Mouse (Mus musculus) cerebellum, adult 2 months (tissue): ENCODE results near the gene Nfkbid. TPM values are rescaled to one million over a fixed set of nuclear protein-coding genes. Genes with fewer than 3 reads are reported as not detected.
A peak's percentile ranks its signal among the peaks of the same experiment; 100 is the strongest.

Experiments
- DNase-seq, 2 experiments: peaks; one replicate each; pipeline ENCODE4 v3.0.0; 2021
- H3K27ac ChIP-seq: fragments of 200-500 bp; 2 replicates; pipeline ENCODE4 v1.5.1; 2012; ENCODE audit warnings: low read length, control low read depth, inconsistent platforms; ENCODE audit not compliant: insufficient read depth
- H3K27me3 ChIP-seq: fragments of 200-500 bp; 2 replicates; pipeline ENCODE4 v1.6.1; 2012; ENCODE audit warnings: inconsistent platforms, mild to moderate bottlenecking, low read length, moderate library complexity; ENCODE audit not compliant: control insufficient read depth, insufficient read depth
- H3K4me1 ChIP-seq: fragments of 200-500 bp; 2 replicates; pipeline ENCODE4 v1.6.1; 2011; ENCODE audit warnings: low read length; ENCODE audit not compliant: control insufficient read depth, insufficient read depth
- H3K4me3 ChIP-seq: fragments of 200-500 bp; replicated peaks from 2 replicates; pipeline ENCODE3; 2011; ENCODE audit warnings: mild to moderate bottlenecking, low read depth, low read length, control low read depth; ENCODE audit not compliant: insufficient read depth
- CTCF ChIP-seq: fragments of 200-500 bp; IDR thresholded peaks from 2 replicates; pipeline ENCODE4 v1.5.1; 2011; ENCODE audit warnings: low read depth, mild to moderate bottlenecking, control low read depth, low read length, moderate library complexity, borderline replicate concordance; ENCODE audit not compliant: insufficient read depth
- POLR2A ChIP-seq: fragments of 200-500 bp; IDR thresholded peaks from 2 replicates; pipeline ENCODE4 v1.6.1; 2011; ENCODE audit warnings: low read length, control low read depth, borderline replicate concordance; ENCODE audit not compliant: insufficient read depth
- WGBS: fragments of 180-500 bp; shearing (Covaris S2); methylation state at CpG from one replicate; pipeline ENCODE4 v1.1.7; 2018; 5-methylcytosine and 5-hydroxymethylcytosine counted together
- polyA plus RNA-seq: library from polyadenylated mRNA; depleted of rRNA; stranded (reverse); fragments of >200 nt; gene quantifications from 2 replicates; pipeline ENCODE4 v1.2.3, GENCODE M21; 2012

Gene Nfkbid
- polyA plus RNA-seq, 1 experiment, result 5.1 TPM

DNA sequence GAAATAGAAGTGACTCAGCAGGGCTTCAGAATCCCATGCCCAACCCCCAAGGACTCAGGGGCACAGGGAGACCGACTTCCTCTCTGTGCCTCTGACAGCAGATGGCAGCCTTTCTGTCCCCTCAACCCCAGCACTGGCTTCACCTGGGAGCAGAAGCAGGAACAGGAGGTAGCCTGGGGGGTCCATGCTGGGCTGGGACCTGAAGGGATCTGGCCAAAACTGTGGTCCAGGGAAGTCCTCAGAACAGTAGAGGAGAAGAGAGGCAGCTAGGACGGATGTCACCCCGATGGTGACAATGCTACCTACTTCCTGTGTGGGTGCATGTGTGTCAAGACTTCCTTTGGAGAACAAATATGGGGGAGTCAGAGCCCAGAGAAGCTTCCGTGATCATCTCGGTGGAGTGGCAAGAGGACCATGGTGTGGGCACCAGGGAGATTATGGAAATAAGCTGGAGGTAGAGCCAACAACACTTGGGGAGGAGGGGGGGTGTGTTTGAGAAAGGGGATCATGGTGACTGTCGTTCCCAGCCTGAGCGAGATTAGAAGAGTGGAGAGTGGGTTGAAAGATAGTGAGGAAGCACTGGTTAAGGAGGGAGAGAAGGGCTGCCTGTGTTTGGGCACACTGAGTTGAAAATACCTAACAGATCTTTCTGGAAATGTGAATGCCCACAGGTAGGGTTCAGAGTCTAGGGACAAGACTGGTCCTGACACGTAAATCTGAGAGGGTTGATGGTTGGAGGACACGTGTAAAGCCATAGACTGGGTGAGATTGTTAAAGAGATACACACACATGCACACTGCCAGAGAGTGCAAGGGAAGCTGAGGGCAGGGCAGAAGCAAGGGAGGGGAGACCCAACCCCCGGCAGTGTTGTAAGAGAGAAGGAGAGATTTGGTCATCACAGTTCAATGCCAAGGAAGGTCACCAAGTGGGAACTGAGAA, 1.7 kb upstream of the Nfkbid start, which contains the start of gene Hcst:
TSS of gene Hcst (minus strand) at position 294 of the 939 bp plus-strand sequence.
- 66% methylated on average over 10 of the region's 10 CpGs for WGBS
- no peak for TF ChIP-seq CTCF
- TF ChIP-seq POLR2A, result no peak
- no peak within 1 kb of the TSS for H3K4me3 ChIP-seq

DNA sequence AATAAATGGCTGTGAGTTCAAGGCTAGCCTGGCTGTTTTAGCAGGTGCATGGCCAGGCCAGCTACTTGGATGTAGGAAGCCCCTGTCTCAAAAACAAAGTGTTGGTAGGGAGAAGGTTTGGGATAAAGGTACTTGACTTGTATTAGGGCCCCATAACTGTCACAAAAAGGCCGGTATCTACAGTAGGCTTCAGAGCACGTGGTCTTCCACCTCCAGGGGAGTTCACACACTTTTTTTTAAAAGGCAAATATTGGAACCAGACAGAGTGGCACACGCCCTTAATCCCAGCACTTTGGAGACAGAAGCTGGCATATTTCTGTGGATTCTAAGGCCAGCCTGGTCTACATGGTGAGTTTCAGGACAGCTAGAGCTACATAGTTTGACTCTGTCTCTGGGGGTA, 859 bp upstream of the Nfkbid start:
- Histone ChIP-seq H3K4me1 (peaks cover 7% of the 10 kb centered on the region; the same call in 1 of the 2 replicates), H3K27ac (no peak overlapping the region), H3K27me3 (no peaks in the 10 kb centered on the region), H3K4me3 (no peak overlapping the region)
- 89% methylated on average over 3 of the region's 3 CpGs for WGBS
- TF ChIP-seq POLR2A (no peak), CTCF (no peak)
- DNase-seq, result no peak

More for the DNA sequence above, 1.7 kb upstream of the Nfkbid start, which contains the start of gene Hcst:
- Histone ChIP-seq H3K27me3 (no peaks in the 10 kb centered on the region), H3K27ac (no peak within 1 kb of the TSS), H3K4me1 (peaks cover 7% of the 10 kb centered on the region; the same call in 1 of the 2 replicates)
- no peak for DNase-seq

DNA sequence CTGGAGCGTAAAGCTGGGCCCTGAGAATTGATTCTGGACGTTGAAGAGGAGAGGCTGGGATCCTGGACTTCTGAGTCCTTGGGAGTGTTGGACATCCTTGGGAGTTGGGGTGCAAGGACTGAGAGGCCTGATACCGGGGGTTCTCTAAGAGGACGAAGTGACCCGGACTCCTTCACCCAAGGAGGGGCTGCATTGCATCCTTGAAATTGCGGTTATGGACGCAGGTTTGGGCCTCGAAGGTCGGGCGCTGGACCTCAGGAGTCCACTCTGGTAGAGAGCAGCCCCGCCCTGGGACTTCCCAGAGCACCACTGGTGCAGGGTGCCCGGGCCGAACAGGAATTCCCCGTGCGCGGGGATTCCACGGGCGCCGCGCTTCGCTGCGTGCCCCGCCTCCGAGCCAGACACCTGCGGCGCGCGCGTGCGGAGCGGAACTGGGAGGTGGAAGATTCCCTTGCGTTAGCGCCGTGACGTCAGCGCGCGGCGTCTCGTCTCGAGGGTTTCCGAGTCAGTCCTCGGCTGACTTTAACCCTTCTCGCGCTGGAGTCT, 431 bp downstream of the Nfkbid start:
- H3K4me1 ChIP-seq, result peaks cover 7% of the 10 kb centered on the region; the same call in 1 of the 2 replicates
- under 1% methylated on average over 45 of the region's 45 CpGs for WGBS
- DNase-seq, result peak; percentile 95
- peak overlapping the region; percentile 95 for H3K4me3 ChIP-seq
- TF ChIP-seq POLR2A (peak; percentile 58), CTCF (no peak)
- peak overlapping the region; percentile 81 for H3K27ac ChIP-seq
- no peaks in the 10 kb centered on the region for H3K27me3 ChIP-seq

DNA sequence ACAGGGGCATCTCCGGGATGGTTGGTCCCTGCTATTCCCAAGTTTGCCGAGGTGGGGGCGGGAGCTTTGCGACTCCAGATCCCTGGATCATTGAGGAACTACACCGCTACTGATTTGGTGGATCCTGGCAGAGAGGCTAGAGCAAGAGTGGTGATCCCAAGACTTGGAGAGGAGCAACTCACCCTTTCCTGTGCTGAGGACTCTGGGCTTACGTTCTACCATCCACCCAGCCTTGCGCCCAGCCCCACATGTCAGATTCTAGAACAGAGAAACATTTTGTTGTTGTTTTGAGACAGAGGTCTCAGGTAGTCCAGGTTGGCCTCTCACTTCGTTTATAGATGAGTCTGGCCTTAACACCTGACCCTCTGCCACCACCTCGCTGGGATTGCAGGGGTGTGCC, 1.0 kb downstream of the Nfkbid start:
- 3% methylated on average over 9 of the region's 9 CpGs for WGBS
- H3K4me3 ChIP-seq, result peak overlapping the region; percentile 95
- H3K27ac ChIP-seq, result peak overlapping the region; percentile 81
- TF ChIP-seq CTCF (no peak), POLR2A (no peak)
- no peak for DNase-seq
- no peaks in the 10 kb centered on the region for H3K27me3 ChIP-seq
- peaks cover 7% of the 10 kb centered on the region; the same call in 1 of the 2 replicates for H3K4me1 ChIP-seq

DNA sequence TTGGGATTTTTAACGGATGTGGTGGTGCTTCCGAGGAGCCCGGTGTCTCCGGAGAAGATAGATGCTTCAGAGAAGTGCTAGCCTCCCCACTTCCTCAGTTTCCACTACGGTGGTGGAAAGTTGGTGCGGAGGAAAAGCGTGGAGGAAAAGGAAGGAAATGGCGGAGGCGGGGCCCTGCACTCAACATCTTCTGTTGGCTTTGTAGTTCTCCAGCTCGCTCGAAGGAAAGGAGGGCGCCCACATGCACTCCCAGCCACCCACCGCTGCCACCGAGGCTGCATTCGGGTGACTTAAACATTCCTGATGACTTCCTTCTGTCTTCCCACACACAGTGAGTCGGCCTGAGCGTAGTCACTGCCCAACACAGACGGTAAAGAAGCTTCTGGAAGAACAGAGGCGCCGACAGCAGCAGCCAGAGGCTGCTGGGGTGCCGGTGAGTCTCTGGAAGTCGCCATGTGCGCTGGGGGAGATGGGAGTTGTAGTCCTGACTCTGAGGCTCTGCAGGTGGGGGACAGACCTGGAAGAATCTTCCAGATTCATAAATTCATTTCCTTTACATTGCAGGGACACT, 1.6 kb downstream of the Nfkbid start:
- no peaks in the 10 kb centered on the region for H3K27me3 ChIP-seq
- DNase-seq, result peak; percentile 58 to 60
- peak overlapping the region; percentile 95 for H3K4me3 ChIP-seq
- H3K27ac ChIP-seq, result peak overlapping the region; percentile 81
- peaks cover 7% of the 10 kb centered on the region; the same call in 1 of the 2 replicates for H3K4me1 ChIP-seq
- WGBS, result 25% methylated on average over 23 of the region's 23 CpGs
- TF ChIP-seq CTCF (no peak), POLR2A (no peak)

DNA sequence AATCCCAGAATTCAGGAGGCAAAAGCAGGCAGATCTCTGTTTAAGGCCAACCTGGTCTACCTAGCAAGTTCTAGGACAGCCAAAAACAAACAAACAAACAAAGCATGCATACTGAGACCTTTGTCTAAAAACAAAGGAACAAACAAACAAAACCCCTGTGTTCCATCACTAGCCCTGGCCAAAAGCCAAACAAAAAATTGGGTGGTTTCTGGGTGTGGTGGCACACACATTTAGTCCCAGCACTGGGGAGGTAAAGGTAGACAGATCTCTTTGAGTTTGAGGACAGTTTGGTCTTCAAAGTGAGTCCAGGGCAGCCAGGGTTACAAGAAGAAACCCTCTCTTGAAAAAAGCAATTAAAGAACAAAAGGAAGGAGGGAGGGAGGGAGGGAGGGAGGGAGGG, 7.8 kb downstream of the Nfkbid start:
- no peak overlapping the region for H3K4me3 ChIP-seq
- no peaks in the 10 kb centered on the region for H3K27me3 ChIP-seq
- no peak for DNase-seq
- no peak overlapping the region for H3K27ac ChIP-seq
- peaks cover 6% of the 10 kb centered on the region; the same call in 1 of the 2 replicates for H3K4me1 ChIP-seq
- TF ChIP-seq POLR2A (no peak), CTCF (no peak)

DNA sequence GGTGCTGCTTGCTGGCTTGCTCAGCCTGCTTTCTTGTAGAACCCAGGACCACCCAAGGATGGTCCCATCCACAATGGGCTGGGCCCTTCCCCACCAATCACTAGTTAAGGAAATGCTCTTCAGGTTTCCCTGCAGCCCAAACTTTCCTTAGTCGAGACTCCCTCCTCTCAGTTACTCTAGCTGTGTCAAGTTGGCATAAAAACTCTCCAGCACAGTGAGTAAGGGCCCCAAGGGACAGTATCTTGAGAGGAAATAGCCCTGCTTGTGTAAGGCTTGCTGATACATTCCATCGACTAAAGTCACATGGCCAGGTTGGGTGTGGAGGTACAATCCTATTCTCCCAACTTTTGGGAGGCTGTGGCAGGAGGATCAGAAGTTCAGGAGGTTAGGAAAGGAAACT, 8.7 kb downstream of the Nfkbid start:
- Histone ChIP-seq H3K4me3 (no peak overlapping the region), H3K27ac (no peak overlapping the region), H3K4me1 (peaks cover 6% of the 10 kb centered on the region; the same call in 1 of the 2 replicates), H3K27me3 (no peaks in the 10 kb centered on the region)
- WGBS, result 58% methylated on average over 2 of the region's 2 CpGs
- TF ChIP-seq POLR2A (no peak), CTCF (no peak)
- no peak for DNase-seq
